Mouse (Mus musculus): ENCODE measurements around the gene Tspan31. TPM values are rescaled to one million over a fixed set of nuclear protein-coding genes. Genes with fewer than 3 reads are reported as not detected.

Tspan31 gene
- polyA plus RNA-seq, 1 experiment from 2014 or later: 130 TPM

DNA sequence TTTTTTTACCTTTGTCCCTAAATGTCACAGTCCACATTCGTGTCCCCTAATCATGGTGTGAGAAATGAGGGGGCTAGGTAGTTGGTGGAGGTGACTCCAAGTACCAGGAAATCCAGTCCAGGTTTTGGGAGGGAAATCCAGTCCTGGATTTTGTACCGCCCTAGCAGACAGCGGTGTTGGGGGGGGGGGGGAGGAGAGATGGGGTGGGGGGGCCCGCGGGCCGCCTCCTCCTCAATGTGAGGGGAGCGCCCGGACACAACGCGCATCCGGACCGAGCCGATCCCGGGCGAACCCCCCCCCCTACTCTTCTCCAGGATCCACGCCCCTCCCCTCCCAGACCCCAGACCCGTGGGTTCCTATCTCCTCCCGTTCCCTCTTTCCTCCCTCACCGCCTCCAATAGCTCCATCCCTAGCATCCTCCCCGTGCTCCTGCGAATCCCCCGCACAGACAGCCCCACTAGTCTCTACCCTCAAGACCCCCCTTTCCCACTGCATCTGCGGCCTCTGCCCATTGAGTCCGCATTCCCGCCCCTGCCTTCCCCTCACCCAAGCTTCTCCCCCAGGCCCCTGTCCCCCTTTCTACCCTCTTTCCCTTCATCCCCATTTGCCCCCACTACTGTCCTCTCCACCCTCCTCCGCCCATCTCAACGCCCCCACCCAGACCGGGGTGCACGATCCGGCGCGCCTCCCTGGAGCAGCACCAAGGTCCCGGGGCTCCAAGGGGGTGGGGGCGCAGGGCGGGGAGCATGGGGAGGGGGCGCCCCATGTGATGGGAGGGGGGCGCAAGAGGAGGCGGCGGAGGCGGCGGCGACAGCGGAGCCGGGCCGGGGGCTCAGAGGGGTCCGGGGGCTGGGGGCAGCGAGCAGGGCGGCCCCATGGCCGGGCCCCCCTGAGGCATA is 8.9 kb upstream of the Tspan31 start:
- H3K9ac ChIP-seq: peak overlapping the region; percentile 36; the same call in 1 of the 2 replicates
- 0 out of 2 replicates have a peak, but pooled peaks have one; percentile 25 for ATAC-seq (ENCODE audit: insufficient read depth)
- H3K4me1 ChIP-seq (ENCODE audit: insufficient read depth): 0 out of 2 replicates have a peak, but pooled peaks cover 3% of the 10 kb centered on the region
- peak overlapping the region; percentile 86 for H3K4me2 ChIP-seq
- no peak overlapping the region for H3K27ac ChIP-seq (ENCODE audit: low read depth)
- peaks cover 68% of the 10 kb centered on the region for H3K27me3 ChIP-seq (ENCODE audit: insufficient read depth, low read length)
- DNase-seq: peak; percentile 82
- WGBS: 2% methylated on average over 45 of the region's 49 CpGs
- no peaks in the 10 kb centered on the region for H3K9me3 ChIP-seq (ENCODE audit: low read depth, low read length)
- no peak for TF ChIP-seq CTCF (IDR thresholded peaks at IDR 0.05; ENCODE audit: low read depth)
- no peaks in the 10 kb centered on the region for H3K36me3 ChIP-seq (ENCODE audit: insufficient read depth)
- H3K4me3 ChIP-seq (ENCODE audit: low read depth, low read length): peak overlapping the region; percentile 47

DNA sequence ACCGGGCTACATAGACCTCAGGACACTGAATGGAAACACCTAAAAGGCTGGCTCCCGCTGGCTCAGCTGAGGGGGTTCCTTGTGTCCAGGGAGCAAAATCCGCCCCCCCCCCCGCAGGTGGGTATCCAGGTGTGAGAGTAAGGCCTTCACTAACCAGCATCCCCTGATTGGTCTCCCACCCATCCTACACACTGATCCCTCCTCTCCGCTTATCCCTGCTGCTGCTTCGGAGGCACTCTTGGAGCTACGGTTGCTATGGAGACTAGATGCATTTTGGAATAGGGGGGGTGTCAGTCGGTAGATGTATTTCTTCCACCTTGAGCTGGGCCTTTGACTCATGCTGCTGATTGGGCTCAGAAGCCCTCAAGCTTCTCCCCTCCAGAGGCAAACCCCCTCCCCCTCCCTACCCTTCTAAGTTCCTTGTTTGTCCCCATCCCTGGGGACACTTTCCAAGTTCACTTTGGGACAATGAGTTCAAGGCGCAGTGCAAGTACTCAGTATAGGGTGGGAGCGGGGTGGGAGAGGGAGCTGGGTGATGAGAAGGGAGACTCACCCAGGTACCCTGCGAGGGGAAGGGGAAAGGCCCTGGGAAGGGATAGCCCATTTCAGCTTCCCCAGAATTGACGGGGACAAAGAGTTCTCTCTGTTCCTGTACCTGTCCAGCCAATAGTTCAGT is 8.1 kb upstream of the Tspan31 start:
- ATAC-seq (ENCODE audit: insufficient read depth) (peak; percentile 22; the same call in 1 of the 2 replicates), DNase-seq (no peak)
- H3K9me3 ChIP-seq (ENCODE audit: low read depth, low read length): no peaks in the 10 kb centered on the region
- H3K4me2 ChIP-seq: peak overlapping the region; percentile 86
- no peak for TF ChIP-seq CTCF (IDR thresholded peaks at IDR 0.05; ENCODE audit: low read depth)
- no peaks in the 10 kb centered on the region for H3K36me3 ChIP-seq (ENCODE audit: insufficient read depth)
- no peak overlapping the region for H3K27ac ChIP-seq (ENCODE audit: low read depth)
- WGBS: 2% methylated on average over 12 of the region's 12 CpGs
- H3K9ac ChIP-seq: no peak overlapping the region
- H3K4me3 ChIP-seq (ENCODE audit: low read depth, low read length): peak overlapping the region; percentile 47
- H3K27me3 ChIP-seq (ENCODE audit: insufficient read depth, low read length): peaks cover 60% of the 10 kb centered on the region
- 0 out of 2 replicates have a peak, but pooled peaks cover 3% of the 10 kb centered on the region for H3K4me1 ChIP-seq (ENCODE audit: insufficient read depth)

DNA sequence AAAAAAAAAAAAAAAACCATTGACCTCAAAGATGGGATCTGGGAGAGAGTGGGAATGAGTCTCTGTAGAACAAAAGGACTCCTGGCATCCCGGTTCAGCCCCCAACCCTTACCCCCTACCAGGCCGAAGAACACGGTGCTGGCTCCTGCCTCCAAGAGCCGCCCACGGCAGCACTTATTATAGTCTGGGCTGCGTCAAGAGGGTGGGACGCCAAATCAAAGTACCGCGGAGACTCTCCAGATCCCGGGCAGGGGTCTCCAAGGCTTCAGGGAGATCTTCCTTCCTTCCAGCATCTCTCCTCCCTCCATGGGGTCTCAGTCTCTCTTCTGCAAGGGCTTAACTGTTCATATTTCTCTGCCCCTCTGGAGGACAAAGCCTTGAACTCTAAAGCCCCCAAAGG is 7.5 kb upstream of the Tspan31 start:
- Histone ChIP-seq H3K9ac (no peak overlapping the region), H3K4me1 (ENCODE audit: insufficient read depth) (0 out of 2 replicates have a peak, but pooled peaks cover 3% of the 10 kb centered on the region), H3K27ac (ENCODE audit: low read depth) (no peak overlapping the region), H3K4me2 (no peak overlapping the region), H3K27me3 (ENCODE audit: insufficient read depth, low read length) (peaks cover 54% of the 10 kb centered on the region), H3K4me3 (ENCODE audit: low read depth, low read length) (no peak overlapping the region), H3K36me3 (ENCODE audit: insufficient read depth) (no peaks in the 10 kb centered on the region), H3K9me3 (ENCODE audit: low read depth, low read length) (no peaks in the 10 kb centered on the region)
- ATAC-seq (ENCODE audit: insufficient read depth) (no peak), DNase-seq (no peak)
- TF ChIP-seq CTCF (IDR thresholded peaks at IDR 0.05; ENCODE audit: low read depth): no peak
- 5% methylated on average over 10 of the region's 10 CpGs for WGBS

DNA sequence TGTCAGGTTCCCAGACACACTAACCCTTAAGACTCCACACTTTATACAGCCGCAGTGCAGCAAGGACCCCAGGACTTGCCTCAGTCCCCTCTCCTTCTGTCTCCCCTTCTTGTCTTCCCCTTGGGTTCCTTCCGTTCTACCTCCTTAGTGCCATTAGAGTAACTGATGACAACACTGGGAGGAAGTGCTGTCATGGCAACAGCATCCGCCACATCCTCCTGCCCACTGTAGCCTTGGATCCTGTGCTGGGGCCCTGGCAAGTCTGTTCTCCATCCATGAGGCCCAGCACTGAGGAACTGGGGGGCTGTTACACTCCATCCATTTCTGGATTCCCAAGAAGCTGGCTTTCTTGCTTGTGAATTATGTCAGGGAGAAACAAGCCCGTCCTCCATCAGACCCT is 6.0 kb upstream of the Tspan31 start:
- H3K4me3 ChIP-seq (ENCODE audit: low read depth, low read length): no peak overlapping the region
- no peak overlapping the region for H3K27ac ChIP-seq (ENCODE audit: low read depth)

DNA sequence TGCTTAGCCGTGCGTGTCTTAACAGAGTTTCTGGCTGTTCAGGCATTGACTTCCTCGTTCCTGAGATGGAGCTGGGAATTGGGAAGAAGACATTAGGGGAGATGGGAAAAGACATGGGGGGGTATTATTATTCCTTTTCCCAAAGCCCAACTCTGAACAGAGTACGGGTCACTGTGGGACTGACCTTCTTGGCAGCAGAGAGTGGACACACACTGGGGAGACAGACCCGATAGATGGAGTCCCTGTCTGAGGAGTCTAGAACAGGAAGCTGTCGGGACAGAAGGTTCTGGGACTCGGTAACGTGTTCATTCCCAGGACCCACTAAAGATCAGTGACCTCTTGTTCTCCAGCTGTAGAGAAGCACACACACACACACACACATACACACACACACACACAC is 5.6 kb upstream of the Tspan31 start:
- H3K27me3 ChIP-seq (ENCODE audit: insufficient read depth, low read length): peaks cover 37% of the 10 kb centered on the region
- H3K36me3 ChIP-seq (ENCODE audit: insufficient read depth): no peaks in the 10 kb centered on the region

More for the DNA sequence above, 6.0 kb upstream of the Tspan31 start:
- TF ChIP-seq CTCF (IDR thresholded peaks at IDR 0.05; ENCODE audit: low read depth): no peak
- ATAC-seq (ENCODE audit: insufficient read depth) (no peak), DNase-seq (no peak)
- 33% methylated on average over 4 of the region's 4 CpGs for WGBS
- Histone ChIP-seq H3K27me3 (ENCODE audit: insufficient read depth, low read length) (peaks cover 42% of the 10 kb centered on the region), H3K9me3 (ENCODE audit: low read depth, low read length) (no peaks in the 10 kb centered on the region), H3K9ac (no peak overlapping the region), H3K36me3 (ENCODE audit: insufficient read depth) (no peaks in the 10 kb centered on the region), H3K4me2 (no peak overlapping the region), H3K4me1 (ENCODE audit: insufficient read depth) (0 out of 2 replicates have a peak, but pooled peaks cover 1% of the 10 kb centered on the region)

DNA sequence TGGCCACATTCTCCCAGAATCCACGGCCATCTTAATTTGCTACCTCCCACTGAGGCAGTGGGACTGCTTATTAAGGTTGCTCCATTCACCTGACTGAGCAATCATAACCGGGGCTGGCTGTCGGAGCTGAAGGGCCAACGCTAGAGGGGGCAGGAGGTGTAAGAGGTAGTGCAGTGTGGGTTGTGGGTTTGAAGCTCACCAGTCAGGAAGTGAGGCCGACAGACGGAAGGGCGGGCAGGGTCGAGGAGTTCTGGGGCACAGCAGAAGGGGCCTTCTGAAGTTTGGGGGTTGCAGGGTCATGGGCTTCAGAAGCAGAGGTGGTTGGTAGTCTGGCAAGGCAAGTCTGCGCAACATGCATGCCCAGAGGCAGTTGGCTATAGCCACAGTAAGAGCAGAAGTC is 5.0 kb upstream of the Tspan31 start, which contains the start of gene Agap2:
Gene Agap2, plus strand, starts transcription at position 205 of the 400 bp plus-strand sequence.
- WGBS: 65% methylated on average over 9 of the region's 9 CpGs
- H3K9ac ChIP-seq: no peak within 1 kb of the TSS
- H3K4me2 ChIP-seq: no peak within 1 kb of the TSS
- H3K4me1 ChIP-seq (ENCODE audit: insufficient read depth): 0 out of 2 replicates have a peak, but pooled peaks cover 3% of the 10 kb centered on the region
- peak; percentile 20; the same call in 1 of the 2 replicates for TF ChIP-seq CTCF (IDR thresholded peaks at IDR 0.05; ENCODE audit: low read depth)
- peaks cover 32% of the 10 kb centered on the region for H3K27me3 ChIP-seq (ENCODE audit: insufficient read depth, low read length)
- ATAC-seq (ENCODE audit: insufficient read depth) (no peak), DNase-seq (no peak)
- no peak within 1 kb of the TSS for H3K4me3 ChIP-seq (ENCODE audit: low read depth, low read length)
- no peaks in the 10 kb centered on the region for H3K9me3 ChIP-seq (ENCODE audit: low read depth, low read length)
- H3K27ac ChIP-seq (ENCODE audit: low read depth): no peak within 1 kb of the TSS
- no peaks in the 10 kb centered on the region for H3K36me3 ChIP-seq (ENCODE audit: insufficient read depth)

More for the DNA sequence above, 5.6 kb upstream of the Tspan31 start:
- WGBS: 67% methylated on average over 8 of the region's 8 CpGs
- no peak overlapping the region for H3K4me3 ChIP-seq (ENCODE audit: low read depth, low read length)
- TF ChIP-seq CTCF (IDR thresholded peaks at IDR 0.05; ENCODE audit: low read depth): no peak
- H3K9ac ChIP-seq: no peak overlapping the region
- no peaks in the 10 kb centered on the region for H3K9me3 ChIP-seq (ENCODE audit: low read depth, low read length)
- H3K4me1 ChIP-seq (ENCODE audit: insufficient read depth): 0 out of 2 replicates have a peak, but pooled peaks cover 3% of the 10 kb centered on the region
- H3K27ac ChIP-seq (ENCODE audit: low read depth): no peak overlapping the region
- ATAC-seq (ENCODE audit: insufficient read depth): no peak
- DNase-seq: no peak
- H3K4me2 ChIP-seq: no peak overlapping the region
